Mouse (Mus musculus): ENCODE measurements around the gene Vmn1r188.
"Not testable (repeated sequence)": the region's sequence is repeated elsewhere in the genome, so short reads cannot be mapped to it uniquely, and the experiment has no call there.

The Vmn1r188 gene

GRCm38 (mm10) chr13:22084140-22084539 is at the start of gene Vmn1r188:
TSS of gene Vmn1r188 (plus strand) at chr13:22084440.
- DNase-seq, result not testable (repeated sequence)

- peak; percentile 67 for DNase-seq
Measured at GRCm38 (mm10) chr13:22034443-22035266, 49.6 kb upstream of the Vmn1r188 start.

GRCm38 (mm10) chr13:22035267-22036148 is 48.7 kb upstream of the Vmn1r188 start, which contains the start of the genes Hist1h2ah and Hist1h2bk:
TSS of gene Hist1h2ah (minus strand) at chr13:22035568.
TSS of gene Hist1h2bk (plus strand) at chr13:22035870.
- DNase-seq, result peak; percentile 98

GRCm38 (mm10) chr13:22036149-22036956 is 47.9 kb upstream of the Vmn1r188 start:
- DNase-seq, result peak; percentile 58

- DNase-seq, result no peak
Measured at GRCm38 (mm10) chr13:22036986-22037385, 47.3 kb upstream of the Vmn1r188 start.

- DNase-seq, result no peak
Measured at GRCm38 (mm10) chr13:22037415-22037814, 46.8 kb upstream of the Vmn1r188 start.

GRCm38 (mm10) chr13:22039364-22039763 is 44.9 kb upstream of the Vmn1r188 start:
- DNase-seq, result no peak

GRCm38 (mm10) chr13:22039951-22040463 is 44.2 kb upstream of the Vmn1r188 start:
- DNase-seq, result no peak

GRCm38 (mm10) chr13:22040464-22041141 is 43.6 kb upstream of the Vmn1r188 start:
- peak; percentile 69 for DNase-seq

- peak; percentile 96 for DNase-seq
Measured at GRCm38 (mm10) chr13:22041142-22041536, 43.1 kb upstream of the Vmn1r188 start, which contains the start of gene Hist1h4i. TSS of gene Hist1h4i (minus strand) at chr13:22041362.

GRCm38 (mm10) chr13:22041651-22042567 is 42.3 kb upstream of the Vmn1r188 start:
- DNase-seq, result peak; percentile 54

- DNase-seq, result peak; percentile 100
Measured at GRCm38 (mm10) chr13:22042568-22043502, 41.4 kb upstream of the Vmn1r188 start, which contains the start of the genes Hist1h2ag and Hist1h2bj. TSS of gene Hist1h2ag (minus strand) at chr13:22042944. TSS of gene Hist1h2bj (plus strand) at chr13:22043214.

GRCm38 (mm10) chr13:22043503-22044431 is 40.5 kb upstream of the Vmn1r188 start:
- peak; percentile 85 for DNase-seq

- DNase-seq, result no peak
Measured at GRCm38 (mm10) chr13:22044432-22045155, 39.6 kb upstream of the Vmn1r188 start.

GRCm38 (mm10) chr13:22045311-22045710 is 38.9 kb upstream of the Vmn1r188 start:
- no peak for DNase-seq

- DNase-seq, result no peak
Measured at GRCm38 (mm10) chr13:22049041-22049440, 35.2 kb upstream of the Vmn1r188 start.

- DNase-seq, result peak; percentile 86
Measured at GRCm38 (mm10) chr13:22049737-22050440, 34.4 kb upstream of the Vmn1r188 start.
